Mouse (Mus musculus): ENCODE data around the gene Etv2.

Etv2 gene

DNA sequence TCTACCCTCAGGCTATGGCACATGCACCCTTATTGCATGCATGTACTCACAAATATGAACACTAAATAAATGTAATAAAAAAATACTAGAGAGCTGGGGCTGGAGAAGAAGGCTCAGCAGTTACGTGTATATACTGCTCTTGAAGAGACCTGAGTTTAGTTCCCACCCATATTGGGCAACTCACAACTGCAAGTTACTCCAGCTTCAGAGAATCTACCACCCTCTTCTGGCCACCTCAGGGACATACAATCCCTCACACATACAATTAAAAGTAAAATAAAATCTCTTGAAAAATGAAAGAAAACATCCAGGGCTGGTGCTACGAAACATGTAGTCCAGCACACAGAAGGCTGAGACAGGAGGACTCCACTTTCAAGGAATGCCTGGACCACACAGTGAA lies 21.2 kb downstream of the Etv2 start:
- no peak for DNase-seq (ENCODE audit: extremely low spot score, low read depth, low spot score)

DNA sequence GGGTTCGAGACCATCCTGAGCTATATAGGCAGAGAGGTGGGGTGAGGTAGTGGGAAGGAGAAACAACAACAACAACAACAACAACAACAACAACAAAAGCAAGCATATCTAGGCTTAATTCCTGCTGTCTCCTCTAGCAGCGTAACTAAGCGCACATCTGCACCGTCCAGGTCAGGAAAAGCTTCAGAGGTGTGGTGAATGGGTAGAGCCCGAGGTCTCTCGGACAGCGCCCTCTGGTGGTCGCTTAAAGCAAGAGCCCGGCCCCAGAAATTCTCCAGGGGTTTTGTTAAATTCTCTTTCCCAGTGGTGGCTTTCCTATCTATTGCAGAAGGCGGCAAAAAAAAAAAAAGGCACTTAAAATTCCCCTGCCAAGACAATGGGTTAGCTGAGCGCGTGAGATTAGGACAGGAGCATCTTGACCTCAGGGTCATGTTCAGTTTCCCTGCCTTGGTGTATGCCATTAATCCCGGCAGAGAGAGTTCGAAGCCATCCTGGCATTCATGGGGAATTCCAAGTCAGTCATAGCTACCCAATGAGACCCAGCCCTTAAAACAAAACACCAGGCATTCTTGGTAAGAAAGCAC lies 22.0 kb downstream of the Etv2 start:
- DNase-seq (ENCODE audit: extremely low spot score, low read depth, low spot score): no peak

DNA sequence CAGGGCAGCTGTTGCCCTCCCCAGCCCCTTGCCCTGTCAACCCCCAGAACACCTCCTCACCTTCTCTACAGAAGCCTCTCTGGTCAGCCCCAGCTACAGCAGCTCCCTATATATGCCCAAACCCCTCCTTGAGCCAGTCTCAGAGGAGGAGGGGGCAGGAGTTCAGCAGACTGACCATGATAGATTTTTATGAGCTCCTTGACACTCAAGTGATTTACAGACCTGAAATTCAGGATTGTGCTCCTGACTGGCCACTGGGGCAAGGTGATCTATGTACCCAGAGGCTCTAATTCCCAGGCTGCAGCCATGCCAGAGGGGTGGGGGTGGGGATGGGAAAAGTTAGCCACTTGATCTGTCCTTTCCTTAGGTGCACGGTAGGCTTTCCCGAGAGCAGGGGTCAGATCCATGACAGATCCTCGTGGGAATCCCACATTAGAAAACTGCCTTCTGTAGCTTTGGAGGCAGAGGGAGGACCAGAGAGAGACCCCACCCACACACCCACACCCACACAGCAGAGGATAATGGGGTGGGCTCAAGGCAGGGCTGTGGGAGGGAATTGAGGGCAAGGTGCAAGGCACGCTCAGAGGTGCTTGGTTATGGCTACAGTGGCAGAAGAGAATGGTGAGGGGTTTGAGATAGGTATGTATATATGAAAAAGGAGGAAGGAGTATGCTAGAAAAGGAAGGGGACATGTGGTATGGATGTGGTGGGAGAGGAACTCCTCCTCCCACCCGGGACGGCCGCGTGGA lies 22.8 kb downstream of the Etv2 start, which contains the start of gene Upk1a:
Gene Upk1a (minus strand): TSS at position 194 of the 749 bp plus-strand sequence.
- no peak for DNase-seq (ENCODE audit: extremely low spot score, low read depth, low spot score)

DNA sequence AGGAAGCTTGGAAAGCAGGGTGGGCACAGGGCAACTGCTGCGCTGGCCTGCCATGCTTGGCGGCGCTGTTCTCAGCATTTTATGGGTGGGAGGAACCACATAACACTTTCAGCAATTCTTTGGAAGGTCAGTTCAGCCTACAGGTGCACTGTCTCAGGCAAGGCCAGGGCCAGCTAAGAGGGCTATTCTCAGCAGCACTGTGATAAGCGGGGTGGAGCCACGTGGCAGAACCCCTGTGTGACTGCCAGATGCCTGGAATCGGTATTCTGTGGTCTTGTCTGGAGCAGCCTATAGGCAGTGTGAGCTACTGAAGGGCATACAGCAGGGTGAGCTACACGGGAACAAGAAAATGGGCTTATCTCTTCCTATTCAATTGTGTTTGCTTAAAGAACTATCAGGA lies 25.6 kb downstream of the Etv2 start:
- no peak for DNase-seq (ENCODE audit: extremely low spot score, low read depth, low spot score)

DNA sequence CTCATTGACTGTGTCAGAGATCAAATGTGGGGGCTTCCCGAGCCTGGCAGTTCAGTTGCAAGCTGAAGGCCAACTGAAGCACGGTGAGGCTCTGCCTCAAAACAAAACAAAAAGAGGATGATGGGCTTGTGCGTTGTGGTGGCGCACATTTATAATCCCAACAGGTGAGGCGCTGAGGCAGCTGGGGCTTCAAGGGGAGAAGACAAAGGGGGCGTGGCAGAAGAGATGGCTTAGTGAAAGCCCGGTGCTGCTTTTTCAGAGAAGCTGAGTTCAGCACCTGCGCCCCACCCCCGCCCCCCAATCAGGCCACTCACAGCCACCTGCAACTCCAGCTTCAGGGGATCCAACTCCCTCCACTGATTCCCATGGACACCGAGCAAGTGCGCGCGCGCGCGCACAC lies 27.2 kb downstream of the Etv2 start:
- DNase-seq (ENCODE audit: extremely low spot score, low read depth, low spot score): no peak

DNA sequence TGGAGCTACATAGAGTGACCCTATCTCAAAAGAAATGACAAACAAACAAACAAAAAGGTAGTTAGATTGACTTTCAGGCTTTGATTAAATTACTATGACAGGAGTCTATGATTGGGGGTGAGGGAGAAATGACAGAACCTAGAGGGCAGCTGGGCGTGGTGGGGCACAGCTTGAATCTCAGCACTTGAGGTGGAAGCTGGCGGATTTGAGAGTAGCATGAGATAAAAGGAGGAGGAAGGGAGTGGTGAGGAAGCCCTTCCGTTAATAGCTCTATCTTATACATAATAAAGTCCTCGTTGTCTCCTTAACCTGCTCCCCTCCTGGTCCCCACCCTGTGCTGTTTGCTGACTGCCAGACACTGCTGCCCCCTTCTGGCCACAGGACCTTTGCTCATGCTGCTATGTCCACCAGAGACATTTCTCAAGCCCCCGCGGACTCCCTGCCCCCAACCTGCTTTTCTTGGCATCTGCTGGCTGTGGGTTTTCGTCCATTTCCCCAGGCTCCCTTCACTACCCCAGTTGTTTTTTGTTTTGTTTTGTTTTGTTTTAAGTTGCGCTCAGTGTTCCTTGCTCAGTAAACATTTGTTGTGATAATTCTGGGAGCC lies 27.8 kb downstream of the Etv2 start:
- DNase-seq (ENCODE audit: extremely low spot score, low read depth, low spot score): no peak

DNA sequence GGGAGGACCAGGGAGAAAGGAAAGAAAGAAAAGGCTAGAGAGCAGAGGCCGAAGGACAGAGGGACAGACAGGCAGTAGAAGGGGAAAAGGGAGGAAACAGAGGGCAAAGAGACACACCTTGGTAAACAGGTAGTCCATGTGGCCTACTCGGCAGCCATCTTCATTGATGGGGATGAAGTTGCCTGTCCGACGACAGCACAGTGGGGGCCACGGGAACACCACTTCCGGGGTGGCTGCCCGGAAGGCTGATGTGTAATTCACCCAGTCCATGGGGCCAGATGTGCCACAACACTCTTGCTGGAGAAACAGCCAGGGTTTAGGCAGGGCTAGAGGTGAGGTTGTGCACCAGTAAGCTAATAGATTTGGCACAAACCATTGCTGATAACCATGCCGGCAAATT lies 30.7 kb downstream of the Etv2 start:
- no peak for DNase-seq (ENCODE audit: extremely low spot score, low read depth, low spot score)

DNA sequence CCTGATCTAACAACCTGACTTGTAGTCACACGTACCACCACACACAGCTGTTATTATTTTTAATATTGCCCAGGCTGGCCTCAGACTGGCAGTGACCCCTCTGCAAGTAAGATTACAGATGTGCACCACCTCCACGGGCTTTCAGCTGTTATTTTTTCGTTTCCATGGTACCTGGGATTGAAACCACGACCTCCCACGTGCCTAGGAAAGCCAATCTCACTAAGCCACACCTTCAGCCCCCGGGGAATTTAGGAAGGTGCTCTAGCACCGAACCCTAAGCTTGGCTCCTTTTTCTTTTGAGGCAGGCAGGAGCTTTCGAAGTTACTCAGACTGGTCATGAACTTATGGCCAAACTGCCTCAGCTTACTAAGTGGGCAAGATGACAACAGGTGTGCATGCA lies 31.2 kb downstream of the Etv2 start:
- DNase-seq (ENCODE audit: extremely low spot score, low read depth, low spot score): no peak

DNA sequence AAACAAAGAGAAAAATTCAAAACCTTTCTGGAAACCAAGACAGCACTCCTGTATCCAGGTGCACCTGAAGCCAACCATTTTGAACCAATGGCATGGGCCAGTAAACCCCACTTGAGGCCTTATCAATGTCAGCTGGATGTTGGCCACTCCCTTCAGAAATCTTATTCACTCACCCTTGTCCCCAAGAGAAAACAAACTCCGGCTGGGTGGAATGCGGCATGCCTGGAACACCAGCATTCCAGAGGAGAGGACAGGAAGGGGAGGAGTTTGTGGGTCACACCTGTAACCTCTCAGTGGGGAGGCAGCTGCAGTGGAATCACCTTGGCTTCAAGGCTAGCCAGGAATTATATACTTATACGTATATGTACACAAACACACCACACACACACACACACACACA lies 33.1 kb downstream of the Etv2 start:
- no peak for DNase-seq (ENCODE audit: extremely low spot score, low read depth, low spot score)

DNA sequence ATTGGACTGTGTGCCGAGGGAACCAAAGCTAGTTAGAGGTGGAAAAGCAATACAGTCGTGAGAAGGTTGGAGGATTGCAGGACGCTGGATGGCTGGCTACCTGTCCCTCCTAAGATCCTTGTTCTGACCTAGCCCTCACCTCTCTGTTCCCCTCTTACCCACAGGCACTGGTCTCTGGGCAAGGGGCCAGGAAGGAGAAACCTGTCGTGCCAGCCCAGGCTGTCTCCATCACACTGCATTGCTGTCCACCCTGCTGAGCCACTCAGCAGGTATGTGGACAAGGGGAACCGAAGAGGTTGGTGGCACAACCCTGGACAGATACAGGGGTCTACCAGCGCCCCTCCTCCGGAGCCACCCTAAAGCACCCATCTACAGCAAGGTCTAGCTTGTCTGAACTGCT lies 35.0 kb downstream of the Etv2 start:
- no peak for DNase-seq (ENCODE audit: extremely low spot score, low read depth, low spot score)

DNA sequence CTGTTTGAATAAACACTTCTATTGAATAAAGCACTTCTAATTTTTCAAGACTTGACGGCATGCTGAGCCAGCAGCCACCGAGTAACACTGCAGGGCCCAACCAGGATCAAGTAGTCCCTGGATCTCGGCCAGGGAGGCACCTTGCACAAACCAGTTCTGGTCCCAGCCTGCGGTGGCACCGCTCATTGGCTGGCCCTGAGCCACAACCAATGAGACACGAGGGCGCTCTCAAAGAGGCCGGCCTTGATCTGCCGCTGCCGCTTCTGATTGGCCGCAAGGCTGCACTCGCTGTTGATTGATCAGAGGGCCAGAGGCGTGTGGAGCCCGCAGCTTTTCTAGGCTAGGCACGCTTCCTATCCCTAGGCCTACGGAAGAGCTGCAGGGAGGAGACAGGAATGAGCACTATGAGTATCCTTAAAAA lies 35.7 kb downstream of the Etv2 start:
- DNase-seq (ENCODE audit: extremely low spot score, low read depth, low spot score): no peak

DNA sequence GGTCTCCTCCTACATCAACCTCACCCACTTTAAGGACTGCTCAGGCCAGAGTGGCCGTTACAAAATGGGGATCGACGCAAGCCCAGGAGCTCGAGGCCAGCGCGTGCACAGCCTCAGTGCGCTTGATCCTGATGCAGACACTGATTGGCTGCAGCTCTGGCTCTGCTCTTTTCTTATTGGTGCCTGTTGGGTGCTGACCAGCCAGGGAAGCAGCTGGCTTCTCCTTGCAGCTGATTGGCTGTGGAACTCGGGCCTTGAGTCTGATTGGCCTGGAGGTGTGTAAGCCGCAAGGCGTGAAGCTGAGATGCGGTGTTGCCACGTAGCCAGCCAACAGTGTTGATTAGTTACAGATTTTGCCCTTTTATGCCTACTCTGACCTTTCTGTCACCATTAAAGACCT lies 36.9 kb downstream of the Etv2 start, which contains the start of gene Zbtb32:
Gene Zbtb32 (minus strand): TSS at position 124 of the 400 bp plus-strand sequence.
- DNase-seq (ENCODE audit: extremely low spot score, low read depth, low spot score): no peak

DNA sequence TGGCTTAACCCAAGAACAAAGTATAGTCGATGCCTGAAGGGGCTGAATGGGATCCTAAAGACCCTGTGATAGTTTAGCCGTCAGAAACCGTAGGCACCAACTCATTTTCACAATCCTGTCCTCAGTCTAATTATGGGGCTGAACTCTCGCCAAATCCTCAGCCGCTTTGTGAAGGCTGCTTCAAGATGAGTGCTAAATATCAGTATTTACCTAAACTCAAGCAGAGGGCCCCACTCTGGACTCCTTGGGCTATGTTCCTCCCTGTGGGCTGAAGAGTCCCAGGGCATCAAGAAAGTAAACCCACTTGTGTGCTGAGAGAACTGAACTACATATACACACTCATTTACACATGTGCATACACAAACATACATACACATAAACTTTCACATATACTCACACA lies 38.8 kb downstream of the Etv2 start:
- DNase-seq (ENCODE audit: extremely low spot score, low read depth, low spot score): no peak

DNA sequence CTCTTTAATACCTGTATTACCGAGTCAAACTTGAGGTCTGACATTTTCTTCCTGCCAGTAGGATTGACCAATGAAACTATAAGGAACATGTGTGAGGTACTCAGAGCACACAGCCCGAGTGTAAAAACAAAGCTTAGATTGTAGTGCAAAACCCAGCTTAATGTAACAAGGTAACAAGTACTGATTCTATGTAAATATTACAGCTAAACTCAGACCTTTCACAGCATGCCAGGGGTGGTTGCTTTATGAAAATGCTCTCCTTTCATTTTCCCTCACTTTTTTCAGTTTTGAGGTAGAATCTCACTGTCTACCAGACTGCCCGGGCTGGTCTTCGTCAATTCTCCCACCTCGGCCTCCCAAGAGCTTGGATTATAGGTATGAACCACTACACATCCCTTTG lies 39.6 kb downstream of the Etv2 start:
- DNase-seq (ENCODE audit: extremely low spot score, low read depth, low spot score): no peak

DNA sequence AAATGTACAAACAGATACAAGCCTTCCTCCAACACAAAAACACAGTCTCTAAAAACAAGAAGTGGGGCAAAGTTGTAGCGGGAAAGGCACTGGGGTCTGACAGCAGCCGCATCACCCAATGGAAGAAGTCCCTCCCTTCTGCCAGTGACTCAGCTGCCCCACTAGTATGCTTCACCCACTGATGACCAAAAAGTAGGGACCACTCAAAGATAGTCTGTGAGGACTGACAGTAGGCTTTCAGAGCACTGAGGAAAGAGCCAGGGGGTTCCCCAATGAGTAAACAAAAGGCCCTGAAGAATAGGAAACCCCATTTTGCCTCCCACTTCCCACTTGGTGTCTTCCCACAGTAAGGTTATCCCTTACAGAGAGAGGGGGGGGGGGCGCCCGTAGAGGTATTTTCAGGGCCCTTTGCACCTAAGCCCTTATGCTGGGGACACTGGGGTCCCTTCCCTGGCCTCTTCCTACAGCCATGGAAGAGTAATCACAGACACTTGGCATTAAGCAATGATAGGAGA lies 41.1 kb downstream of the Etv2 start:
- DNase-seq (ENCODE audit: extremely low spot score, low read depth, low spot score): no peak

DNA sequence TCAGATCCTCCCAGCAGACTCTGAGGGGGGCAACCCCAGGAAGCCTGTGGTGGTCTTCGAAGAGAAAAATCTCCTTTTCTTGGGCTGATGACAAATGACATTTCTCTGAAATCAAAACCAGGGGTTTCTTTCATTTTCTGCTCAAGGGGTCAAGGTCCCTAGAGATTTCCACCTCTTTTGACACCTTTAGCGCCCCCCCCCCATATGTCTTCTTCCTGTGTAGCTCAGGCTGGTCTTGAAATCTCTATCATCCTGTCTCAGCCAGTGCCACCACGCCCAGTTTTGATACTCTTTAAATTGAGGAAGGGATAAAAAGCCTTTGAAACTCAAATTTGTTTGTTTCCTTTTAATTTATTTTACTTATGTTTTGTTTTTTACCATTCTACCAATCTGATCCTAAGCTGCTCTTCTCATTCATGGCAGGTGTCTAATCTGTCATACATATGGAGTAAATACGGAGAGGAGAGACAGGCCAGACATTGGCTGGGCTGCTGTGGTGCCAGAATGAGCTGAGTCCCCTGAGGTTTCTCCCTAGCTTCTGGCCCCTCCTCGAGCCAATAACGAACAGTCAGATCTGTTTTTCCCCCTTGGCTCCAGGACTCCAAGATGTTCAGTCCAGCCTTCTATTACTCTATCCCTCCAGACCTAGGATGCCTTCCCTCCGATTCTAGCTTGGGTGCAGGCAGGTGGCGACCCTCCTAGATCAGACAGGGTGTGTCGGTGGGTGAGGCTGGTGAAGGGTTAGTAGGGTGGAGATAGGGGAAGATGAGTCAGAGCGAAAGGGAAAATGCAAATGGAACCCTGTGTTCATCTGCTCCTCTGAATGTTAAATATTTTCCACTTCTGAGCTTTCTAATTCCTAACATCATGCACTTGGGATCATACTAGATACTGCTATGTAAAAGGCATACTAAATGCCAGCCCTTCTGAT lies 41.8 kb downstream of the Etv2 start:
- no peak for DNase-seq (ENCODE audit: extremely low spot score, low read depth, low spot score)

DNA sequence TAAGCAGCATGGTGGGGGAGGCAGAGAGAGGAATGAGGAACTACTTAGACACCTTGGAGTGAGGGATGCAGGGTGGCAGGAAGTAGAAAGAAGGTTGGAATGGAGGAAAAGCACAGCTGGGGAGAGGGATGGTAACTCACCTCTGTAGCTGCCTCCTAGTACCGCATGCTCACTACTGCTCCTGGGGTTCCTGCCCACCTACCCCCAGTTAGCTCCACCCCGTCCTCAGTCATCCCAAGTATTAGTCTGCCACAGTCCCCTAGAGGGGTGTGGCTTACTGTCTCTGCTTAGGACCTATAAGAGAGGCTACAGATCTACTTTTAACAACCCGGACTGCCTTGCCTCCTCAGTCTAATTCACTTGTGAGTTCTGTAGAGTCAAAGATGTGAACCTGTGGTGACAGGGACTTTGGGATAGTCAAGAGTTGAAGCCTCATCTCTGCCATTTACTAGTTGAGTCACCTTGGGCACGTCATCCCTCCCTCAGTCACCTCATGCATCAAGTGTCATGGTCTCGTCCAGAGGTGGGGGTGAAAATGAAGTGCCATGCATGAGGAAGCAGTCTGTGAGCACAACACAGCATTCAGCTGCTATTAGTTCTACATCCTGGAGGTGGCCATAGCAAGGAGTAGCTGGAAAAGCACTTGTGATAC lies 42.8 kb downstream of the Etv2 start:
- no peak for DNase-seq (ENCODE audit: extremely low spot score, low read depth, low spot score)

DNA sequence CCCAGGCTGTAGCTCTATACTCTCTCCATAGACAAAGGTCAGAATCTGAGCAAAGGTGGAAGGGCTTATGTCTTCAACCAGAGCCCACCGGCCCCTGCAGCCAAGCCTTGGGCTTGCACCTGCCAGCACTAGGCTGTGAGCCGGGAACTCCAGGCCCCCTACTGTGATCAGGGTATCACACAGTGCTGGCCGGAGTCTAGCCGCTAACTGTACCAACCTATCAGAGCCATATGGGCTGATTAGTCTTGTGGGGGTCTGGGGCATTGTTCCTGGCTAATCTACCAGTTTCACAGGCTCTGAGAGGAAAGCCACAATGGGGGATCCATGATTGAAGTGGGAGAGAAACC lies 44.1 kb downstream of the Etv2 start:
- no peak for DNase-seq (ENCODE audit: extremely low spot score, low read depth, low spot score)

DNA sequence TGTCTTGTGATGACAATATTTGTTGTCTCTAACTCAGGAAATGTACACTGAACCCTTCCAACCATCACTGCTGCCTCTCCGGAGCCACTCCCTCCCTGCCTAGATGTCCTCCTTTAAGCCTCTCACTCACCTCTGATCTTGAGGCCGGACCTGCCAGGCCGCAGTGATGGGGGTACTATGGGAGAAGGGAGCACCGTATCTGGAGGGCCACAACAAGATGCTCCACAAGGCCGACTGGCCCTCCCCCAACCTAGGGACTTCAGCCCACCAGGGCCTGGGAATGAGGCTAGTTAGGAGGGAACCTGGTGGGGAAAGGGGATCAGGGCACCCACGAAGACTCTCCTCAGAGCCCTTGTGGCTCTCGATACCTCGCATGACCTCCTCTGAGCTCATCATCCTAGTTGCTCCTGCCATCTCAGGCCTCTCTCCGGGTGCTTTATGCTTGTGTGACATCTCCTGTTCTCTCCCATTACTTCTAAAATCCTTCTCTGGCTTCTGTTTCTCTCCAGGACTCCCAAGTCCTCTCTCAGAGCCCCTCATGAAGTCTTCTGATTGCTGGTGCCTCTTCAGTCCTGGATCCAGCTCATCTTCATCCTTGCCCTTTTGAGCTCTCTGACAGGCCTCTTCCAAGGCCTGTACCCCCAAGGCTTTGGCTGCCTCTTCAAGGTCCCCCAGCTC lies 44.6 kb downstream of the Etv2 start:
- no peak for DNase-seq (ENCODE audit: extremely low spot score, low read depth, low spot score)

All from hindlimb bud, embryonic 11.5 days (tissue).